Mouse (Mus musculus) CH12.LX (cell line): ENCODE data around the gene Bcl7b. TPM values are rescaled to one million over a fixed set of nuclear protein-coding genes. Genes with fewer than 3 reads are reported as not detected.

Experiments used
- DNase-seq: peaks from one replicate; pipeline ENCODE4 v3.0.0-alpha.2; 2013; ENCODE audit errors: extremely low read depth
- H3K27ac ChIP-seq: 2 replicates; pipeline ENCODE4 v1.5.1; 2012; ENCODE audit warnings: low read depth, mild to moderate bottlenecking, control low read depth, moderate library complexity; ENCODE audit not compliant: insufficient read depth
- H3K27me3 ChIP-seq: replicated peaks from 2 replicates; pipeline ENCODE3; 2012; ENCODE audit warnings: inconsistent platforms
- H3K36me3 ChIP-seq, 2 experiments: replicated peaks in 1 of 2; 2 replicates each; pipeline versions ENCODE3 to v1.6.1; 2012; ENCODE audit warnings: inconsistent platforms in 1 of 2, low read length in 1 of 2, mild to moderate bottlenecking in 1 of 2, mixed read lengths in 1 of 2, moderate library complexity in 1 of 2; ENCODE audit not compliant: control insufficient read depth in 1 of 2, insufficient read depth in 1 of 2
- H3K4me1 ChIP-seq, 2 experiments: 2 replicates each; pipeline ENCODE4 v1.6.1; 2012; ENCODE audit warnings: inconsistent platforms in 1 of 2, moderate library complexity in 1 of 2; ENCODE audit not compliant: insufficient read depth in 2 of 2, control insufficient read depth in 1 of 2
- H3K4me2 ChIP-seq: 2 replicates; pipeline ENCODE4 v1.6.1; 2012; ENCODE audit warnings: low read depth, mild to moderate bottlenecking, control low read depth; ENCODE audit not compliant: poor library complexity, insufficient read depth, severe bottlenecking
- H3K4me3 ChIP-seq, 3 experiments: fragments of 150-350 bp in 1 of 3; sonication (generic) in 1 of 3; replicated peaks in 1 of 3; 2 replicates each; pipeline versions ENCODE3 to v1.5.1; 2011 to 2012; ENCODE audit warnings: low read depth in 2 of 3, low read length in 2 of 3, mild to moderate bottlenecking in 2 of 3, moderate library complexity in 2 of 3, control low read depth in 1 of 3, improper control_type of control experiment in 1 of 3, inconsistent platforms in 1 of 3, mixed read lengths in 1 of 3; ENCODE audit not compliant: poor library complexity in 1 of 3
- H3K79me2 ChIP-seq: replicated peaks from 2 replicates; pipeline ENCODE4 v1.6.1; 2012; ENCODE audit warnings: mild to moderate bottlenecking, moderate library complexity; ENCODE audit not compliant: control insufficient read depth, poor library complexity, insufficient read depth, severe bottlenecking; ENCODE audit errors: extremely low read depth
- H3K9ac ChIP-seq: 2 replicates; pipeline ENCODE4 v1.6.1; 2012; ENCODE audit warnings: low read depth, mild to moderate bottlenecking, control low read depth, moderate library complexity; ENCODE audit not compliant: insufficient read depth
- H3K9me3 ChIP-seq: replicated peaks from 2 replicates; pipeline ENCODE3; 2012; ENCODE audit warnings: low read length, inconsistent platforms, mixed read lengths
- CTCF ChIP-seq, 2 experiments: IDR thresholded peaks in 1 of 2; conservative IDR thresholded peaks in 1 of 2; 2 replicates each; pipeline ENCODE4 v1.5.1; 2011 to 2012; ENCODE audit warnings: low read depth in 2 of 2, low read length in 2 of 2, improper control_type of control experiment in 1 of 2, inconsistent platforms in 1 of 2, mild to moderate bottlenecking in 1 of 2, moderate library complexity in 1 of 2
- EP300 ChIP-seq: IDR thresholded peaks from 2 replicates; pipeline ENCODE4 v1.6.1; 2011; ENCODE audit warnings: low read length, improper control_type of control experiment
- MXI1 ChIP-seq: IDR thresholded peaks from 2 replicates; pipeline ENCODE4 v1.6.1; 2011; ENCODE audit warnings: mild to moderate bottlenecking, low read depth, low read length, improper control_type of control experiment
- MYC ChIP-seq: IDR thresholded peaks from 2 replicates; pipeline ENCODE4 v1.6.1; 2011; ENCODE audit warnings: low read depth, mild to moderate bottlenecking, improper control_type of control experiment, low read length
- RAD21 ChIP-seq: IDR thresholded peaks from 2 replicates; pipeline ENCODE4 v1.6.1; 2011; ENCODE audit warnings: low read depth, mild to moderate bottlenecking, low read length, improper control_type of control experiment, moderate library complexity
- SIN3A ChIP-seq: IDR thresholded peaks from 2 replicates; pipeline ENCODE4 v1.6.1; 2012; ENCODE audit warnings: low read length, improper control_type of control experiment, inconsistent platforms
- SMC3 ChIP-seq: IDR thresholded peaks from 2 replicates; pipeline ENCODE4 v1.6.1; 2011; ENCODE audit warnings: low read depth, low read length, improper control_type of control experiment
- USF2 ChIP-seq: conservative IDR thresholded peaks from 2 replicates; pipeline ENCODE4 v1.6.1; 2011; ENCODE audit warnings: low read depth, low read length, improper control_type of control experiment
- ZMIZ1 ChIP-seq: IDR thresholded peaks from 2 replicates; pipeline ENCODE4 v1.6.1; 2012; ENCODE audit warnings: low read depth, mild to moderate bottlenecking, inconsistent platforms, low read length, improper control_type of control experiment
- ZNF384 ChIP-seq: IDR thresholded peaks from 2 replicates; pipeline ENCODE4 v1.6.1; 2012; ENCODE audit warnings: low read depth, low read length, improper control_type of control experiment, inconsistent platforms
- dilution Hi-C: fragments of 300-500 bp; cut with MboI; formaldehyde crosslinking; loops from 2 replicates; pipeline ENCODE4 v1.14.3; 2020; ENCODE audit warnings: low sequenced_read_pairs; ENCODE audit not compliant: extremely low pct_unique_long_range_greater_than_20kb, extremely low pct_ligation_motif_present
- in situ Hi-C: fragments of 300-500 bp; cut with MboI; formaldehyde crosslinking; loops from 3 replicates; pipeline ENCODE4 v1.14.3; 2019; ENCODE audit warnings: low sequenced_read_pairs, low pct_ligation_motif_present, low pct_unique_long_range_greater_than_20kb, mixed read lengths
- polyA plus RNA-seq: library from polyadenylated mRNA; unstranded; fragments of >175 nt; gene quantifications from 2 replicates; pipeline ENCODE4 v1.2.1, GENCODE M21; 2012; ENCODE audit warnings: low read depth; ENCODE audit not compliant: insufficient read length
- total RNA-seq, 2 experiments: library from RNA; depleted of rRNA; stranded (reverse); fragments of 300-350 nt in 1 of 2; fragments of >200 nt in 1 of 2; gene quantifications; 2 replicates each; pipeline ENCODE4 v1.2.3; 2012 to 2014

Gene Bcl7b
- total and polyA plus RNA-seq, 3 experiments = 20.1 to 40.8 (median 24.1) TPM

DNA sequence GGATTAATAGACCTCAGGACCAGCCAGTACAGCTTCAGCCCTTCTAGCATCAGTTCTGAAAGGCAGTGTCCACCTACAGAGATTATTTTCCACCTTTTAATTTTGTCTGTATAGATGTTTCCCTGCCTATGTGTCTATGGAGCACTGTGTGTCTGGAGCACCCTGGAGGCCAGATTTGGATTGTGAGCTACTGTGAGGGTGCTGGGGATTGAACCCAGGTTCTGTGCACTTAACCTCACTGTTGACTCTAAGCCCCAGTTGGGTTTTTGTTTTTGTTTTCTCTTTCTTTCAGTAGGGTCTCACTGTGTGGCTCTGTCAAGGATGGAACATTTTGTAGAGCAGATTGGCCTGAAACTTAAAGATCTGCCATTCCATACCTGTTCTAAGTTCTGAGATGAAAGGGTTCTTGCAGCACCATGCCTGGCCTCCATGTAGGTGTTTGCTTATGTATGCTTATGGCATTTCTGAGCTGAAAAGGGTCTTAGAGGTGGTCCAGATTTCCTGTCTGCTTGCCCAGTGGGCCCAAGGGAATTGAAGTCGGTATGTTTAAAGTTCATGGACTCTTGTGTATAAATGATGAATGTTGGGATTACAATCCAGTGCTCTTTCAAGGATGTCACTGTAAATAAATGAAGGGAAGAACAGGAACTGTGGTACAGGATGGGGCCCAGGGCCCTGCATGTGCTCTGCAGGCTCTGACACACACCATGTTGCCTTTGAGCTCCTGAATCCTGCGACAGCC lies 21.4 kb downstream of the Bcl7b start:
- H3K27ac ChIP-seq = no peak overlapping the region
- H3K79me2 ChIP-seq = peaks cover 72% of the 10 kb centered on the region
- TF ChIP-seq USF2 = no peak
- TF ChIP-seq MXI1 = 0 out of 2 replicates have a peak, but pooled peaks have one; percentile 21
- TF ChIP-seq SIN3A = peak; percentile 45; the same call in 1 of the 2 replicates
- H3K4me2 ChIP-seq = peak overlapping the region; percentile 91
- H3K27me3 ChIP-seq = no peaks in the 10 kb centered on the region
- dilution Hi-C loops (no loop called here), in situ Hi-C loops (no loop called here)
- H3K4me1 ChIP-seq = peaks cover 0 to 51% of the 10 kb centered on the region in 2 experiments; a peak in 2 of 4 replicates
- peaks cover 5% of the 10 kb centered on the region for H3K9me3 ChIP-seq
- no peak for DNase-seq
- peak overlapping the region; percentile 48 to 97 (median 92) for H3K4me3 ChIP-seq
- H3K9ac ChIP-seq = peak overlapping the region; percentile 82
- H3K36me3 ChIP-seq = peaks cover 4 to 35% of the 10 kb centered on the region in 2 experiments

GRCm38 (mm10) chr5:135191620-135192019 lies 23.5 kb downstream of the Bcl7b start:
- peak; percentile 84 for DNase-seq
- Histone ChIP-seq H3K27ac (no peak overlapping the region), H3K79me2 (peaks cover 91% of the 10 kb centered on the region), H3K4me3 (no peak overlapping the region), H3K9ac (no peak overlapping the region), H3K4me2 (no peak overlapping the region), H3K36me3 (peaks cover 14 to 54% of the 10 kb centered on the region in 2 experiments), H3K9me3 (no peaks in the 10 kb centered on the region), H3K27me3 (no peaks in the 10 kb centered on the region), H3K4me1 (peaks cover 0 to 58% of the 10 kb centered on the region in 2 experiments; a peak in 2 of 4 replicates)
- in situ Hi-C loops = no loop called here
- dilution Hi-C loops = no loop called here
- TF ChIP-seq ZMIZ1 (no peak), RAD21 (peak; percentile 54), CTCF (conservative IDR thresholded peaks at IDR 0.05 in 1 of 2, IDR thresholded peaks at IDR 0.05 in 1 of 2; ENCODE audit: low read depth in 2 of 2, low read length in 2 of 2) (peak; percentile 72 to 77), SMC3 (peak; percentile 48), ZNF384 (no peak), MYC (peak; percentile 54; the same call in 1 of the 2 replicates)

GRCm38 (mm10) chr5:135192431-135192830 lies 24.3 kb downstream of the Bcl7b start:
- in situ Hi-C loops = no loop called here
- no peak overlapping the region; the same call in 1 of the 2 replicates for H3K4me2 ChIP-seq
- peaks cover 95% of the 10 kb centered on the region for H3K79me2 ChIP-seq
- no peak overlapping the region for H3K4me3 ChIP-seq
- H3K36me3 ChIP-seq = peaks cover 14 to 60% of the 10 kb centered on the region in 2 experiments
- H3K9ac ChIP-seq = no peak overlapping the region
- no peak overlapping the region for H3K27ac ChIP-seq
- TF ChIP-seq MXI1 (no peak), EP300 (0 out of 2 replicates have a peak, but pooled peaks have one; percentile 10), SIN3A (0 out of 2 replicates have a peak, but pooled peaks have one; percentile 26)
- dilution Hi-C loops = no loop called here
- DNase-seq = no peak
- H3K4me1 ChIP-seq = peaks cover 0 to 58% of the 10 kb centered on the region in 2 experiments; a peak in 2 of 4 replicates
- no peaks in the 10 kb centered on the region for H3K27me3 ChIP-seq
- no peaks in the 10 kb centered on the region for H3K9me3 ChIP-seq
